Mouse (Mus musculus): ENCODE results near the gene Mgat4d. TPM values are rescaled to one million over a fixed set of nuclear protein-coding genes. Genes with fewer than 3 reads are reported as not detected.

The Mgat4d gene
- polyA plus RNA-seq, 1 experiment: 30.8 TPM

GRCm38 (mm10) chr8:83323056-83323455, 25.2 kb upstream of the Mgat4d start:
- Histone ChIP-seq H3K27ac (ENCODE audit: control insufficient read depth, insufficient read depth, low read depth, low read length) (no peak overlapping the region), H3K4me1 (ENCODE audit: control insufficient read depth, insufficient read depth, low read length) (no peaks in the 10 kb centered on the region), H3K36me3 (ENCODE audit: control insufficient read depth, insufficient read depth, low read length) (peaks cover 4% of the 10 kb centered on the region), H3K27me3 (ENCODE audit: control insufficient read depth, insufficient read depth, low read length) (no peaks in the 10 kb centered on the region), H3K4me3 (ENCODE audit: control insufficient read depth, low read depth, low read length) (no peak overlapping the region)
- no peak for TF ChIP-seq POLR2A (IDR thresholded peaks at IDR 0.05; ENCODE audit: control insufficient read depth, low read depth, low read length)
- peak; percentile 36; the same call in 1 of the 2 replicates for TF ChIP-seq CTCF (IDR thresholded peaks at IDR 0.05; ENCODE audit: control insufficient read depth, insufficient read depth, insufficient replicate concordance, low read depth, low read length)

GRCm38 (mm10) chr8:83327889-83328288, 20.4 kb upstream of the Mgat4d start:
- TF ChIP-seq POLR2A (IDR thresholded peaks at IDR 0.05; ENCODE audit: control insufficient read depth, low read depth, low read length) (no peak), CTCF (IDR thresholded peaks at IDR 0.05; ENCODE audit: control insufficient read depth, insufficient read depth, insufficient replicate concordance, low read depth, low read length) (no peak)
- Histone ChIP-seq H3K27me3 (ENCODE audit: control insufficient read depth, insufficient read depth, low read length) (no peaks in the 10 kb centered on the region), H3K4me3 (ENCODE audit: control insufficient read depth, low read depth, low read length) (no peak overlapping the region), H3K36me3 (ENCODE audit: control insufficient read depth, insufficient read depth, low read length) (peaks cover 2% of the 10 kb centered on the region), H3K4me1 (ENCODE audit: control insufficient read depth, insufficient read depth, low read length) (no peaks in the 10 kb centered on the region), H3K27ac (ENCODE audit: control insufficient read depth, insufficient read depth, low read depth, low read length) (no peak overlapping the region)

GRCm38 (mm10) chr8:83331567-83331898, 16.7 kb upstream of the Mgat4d start:
- H3K27me3 ChIP-seq (ENCODE audit: control insufficient read depth, insufficient read depth, low read length): no peaks in the 10 kb centered on the region
- no peaks in the 10 kb centered on the region; the same call in 1 of the 2 replicates for H3K36me3 ChIP-seq (ENCODE audit: control insufficient read depth, insufficient read depth, low read length)
- H3K4me1 ChIP-seq (ENCODE audit: control insufficient read depth, insufficient read depth, low read length): no peaks in the 10 kb centered on the region; the same call in 1 of the 2 replicates
- peak overlapping the region; percentile 93 for H3K4me3 ChIP-seq (ENCODE audit: control insufficient read depth, low read depth, low read length)
- H3K27ac ChIP-seq (ENCODE audit: control insufficient read depth, insufficient read depth, low read depth, low read length): peak overlapping the region; percentile 44; the same call in 1 of the 2 replicates
- no peak for TF ChIP-seq CTCF (IDR thresholded peaks at IDR 0.05; ENCODE audit: control insufficient read depth, insufficient read depth, insufficient replicate concordance, low read depth, low read length)

GRCm38 (mm10) chr8:83331899-83332697, 16.2 kb upstream of the Mgat4d start, which contains the start of gene Elmod2:
TSS of gene Elmod2 (minus strand) at chr8:83332486.
- H3K27ac ChIP-seq (ENCODE audit: control insufficient read depth, insufficient read depth, low read depth, low read length): peak within 1 kb of the TSS; percentile 89
- peak; percentile 80 for TF ChIP-seq POLR2A (IDR thresholded peaks at IDR 0.05; ENCODE audit: control insufficient read depth, low read depth, low read length)
- no peak for TF ChIP-seq CTCF (IDR thresholded peaks at IDR 0.05; ENCODE audit: control insufficient read depth, insufficient read depth, insufficient replicate concordance, low read depth, low read length)
- no peaks in the 10 kb centered on the region; the same call in 1 of the 2 replicates for H3K4me1 ChIP-seq (ENCODE audit: control insufficient read depth, insufficient read depth, low read length)
- peak within 1 kb of the TSS; percentile 93 for H3K4me3 ChIP-seq (ENCODE audit: control insufficient read depth, low read depth, low read length)
- H3K36me3 ChIP-seq (ENCODE audit: control insufficient read depth, insufficient read depth, low read length): no peaks in the 10 kb centered on the region; the same call in 1 of the 2 replicates
- H3K27me3 ChIP-seq (ENCODE audit: control insufficient read depth, insufficient read depth, low read length): no peaks in the 10 kb centered on the region

- Histone ChIP-seq H3K27ac (ENCODE audit: control insufficient read depth, insufficient read depth, low read depth, low read length) (peak overlapping the region; percentile 89), H3K36me3 (ENCODE audit: control insufficient read depth, insufficient read depth, low read length) (no peaks in the 10 kb centered on the region; the same call in 1 of the 2 replicates), H3K27me3 (ENCODE audit: control insufficient read depth, insufficient read depth, low read length) (no peaks in the 10 kb centered on the region), H3K4me3 (ENCODE audit: control insufficient read depth, low read depth, low read length) (peak overlapping the region; percentile 93), H3K4me1 (ENCODE audit: control insufficient read depth, insufficient read depth, low read length) (no peaks in the 10 kb centered on the region; the same call in 1 of the 2 replicates)
- no peak for TF ChIP-seq POLR2A (IDR thresholded peaks at IDR 0.05; ENCODE audit: control insufficient read depth, low read depth, low read length)
- TF ChIP-seq CTCF (IDR thresholded peaks at IDR 0.05; ENCODE audit: control insufficient read depth, insufficient read depth, insufficient replicate concordance, low read depth, low read length): no peak
These were observed 15.4 kb upstream of the Mgat4d start for GRCm38 (mm10) chr8:83332864-83333263.

GRCm38 (mm10) chr8:83342076-83342475, 6.2 kb upstream of the Mgat4d start:
- Histone ChIP-seq H3K4me1 (ENCODE audit: control insufficient read depth, insufficient read depth, low read length) (no peaks in the 10 kb centered on the region), H3K36me3 (ENCODE audit: control insufficient read depth, insufficient read depth, low read length) (no peaks in the 10 kb centered on the region), H3K4me3 (ENCODE audit: control insufficient read depth, low read depth, low read length) (no peak overlapping the region), H3K27ac (ENCODE audit: control insufficient read depth, insufficient read depth, low read depth, low read length) (no peak overlapping the region), H3K27me3 (ENCODE audit: control insufficient read depth, insufficient read depth, low read length) (no peaks in the 10 kb centered on the region)
- no peak for TF ChIP-seq CTCF (IDR thresholded peaks at IDR 0.05; ENCODE audit: control insufficient read depth, insufficient read depth, insufficient replicate concordance, low read depth, low read length)
- TF ChIP-seq POLR2A (IDR thresholded peaks at IDR 0.05; ENCODE audit: control insufficient read depth, low read depth, low read length): no peak

- Histone ChIP-seq H3K4me1 (ENCODE audit: control insufficient read depth, insufficient read depth, low read length) (peaks cover 3% of the 10 kb centered on the region; the same call in 1 of the 2 replicates), H3K27me3 (ENCODE audit: control insufficient read depth, insufficient read depth, low read length) (no peaks in the 10 kb centered on the region), H3K27ac (ENCODE audit: control insufficient read depth, insufficient read depth, low read depth, low read length) (no peak overlapping the region), H3K36me3 (ENCODE audit: control insufficient read depth, insufficient read depth, low read length) (no peaks in the 10 kb centered on the region), H3K4me3 (ENCODE audit: control insufficient read depth, low read depth, low read length) (no peak overlapping the region)
- TF ChIP-seq CTCF (IDR thresholded peaks at IDR 0.05; ENCODE audit: control insufficient read depth, insufficient read depth, insufficient replicate concordance, low read depth, low read length): no peak
- no peak for TF ChIP-seq POLR2A (IDR thresholded peaks at IDR 0.05; ENCODE audit: control insufficient read depth, low read depth, low read length)
These were observed 5.6 kb upstream of the Mgat4d start for GRCm38 (mm10) chr8:83342693-83343092.

Measured in testis, adult 2 months (tissue).